ENCODE assay signal across 9 mouse cellular contexts in genomic region chr8:122739102-122739725, GRCm38 (mm10). TPM values are rescaled to one million over a fixed set of nuclear protein-coding genes. Genes with fewer than 3 reads are reported as not detected.
DNase-seq lines count a peak whose midpoint lies in the region; ATAC-seq and TF ChIP-seq lines count a peak whose summit lies in the region.
"Had no signal": no experiment of that assay in that cellular context is flagged by ENCODE, and none has a peak within 500 bp of the region (broad histone marks: within the 10 kb centered on the region; RNA-seq: fewer than 3 reads in every experiment).

No protein-coding gene starts in this region.

- no peaks in the 10 kb centered on the region for H3K36me3 ChIP-seq in hindbrain, embryonic 16.5 days (ENCODE audit: control insufficient read depth, insufficient read depth, low read length)
- no peaks in the 10 kb centered on the region for H3K36me3 ChIP-seq in stomach, postnatal 0 days (ENCODE audit: control insufficient read depth, insufficient read depth, low read length)
- H3K36me3 ChIP-seq: midbrain, embryonic 12.5 days had no signal

- H3K27me3 ChIP-seq in hindbrain, embryonic 16.5 days (replicated peaks; ENCODE audit: control insufficient read depth, insufficient read depth, low read length), result no peaks in the 10 kb centered on the region
- H3K27me3 ChIP-seq in stomach, postnatal 0 days (ENCODE audit: control insufficient read depth, insufficient read depth, low read length), result no peaks in the 10 kb centered on the region

- H3K9me3 ChIP-seq in hindbrain, embryonic 16.5 days (ENCODE audit: control insufficient read depth, low read length), result no peaks in the 10 kb centered on the region
- H3K9me3 ChIP-seq in stomach, postnatal 0 days (ENCODE audit: control insufficient read depth, low read length), result no peaks in the 10 kb centered on the region
- H3K9me3 ChIP-seq: midbrain, embryonic 12.5 days had no signal

- peak overlapping the region; percentile 40 for H3K27ac ChIP-seq in hindbrain, embryonic 16.5 days (ENCODE audit: low read depth, low read length)
- no peak overlapping the region for H3K27ac ChIP-seq in stomach, postnatal 0 days (replicated peaks)

- peak; percentile 56 to 67 for DNase-seq in kidney, postnatal 4 days
- no peak for DNase-seq in kidney, adult 11 months
- DNase-seq in cerebellum, postnatal 14 days, result peak; percentile 59 to 72
- DNase-seq in retina, postnatal 1 day, result peak; percentile 60
- no peak for DNase-seq in gastrocnemius, adult 18-20 months (ENCODE audit: low spot score)
- no peak for DNase-seq in right cerebral cortex, adult 2 months (ENCODE audit: low spot score in 2 of 2)
- DNase-seq in stomach, postnatal 0 days (ENCODE audit: low spot score), result no peak

- H3K4me3 ChIP-seq in hindbrain, embryonic 16.5 days (ENCODE audit: low read length), result no peak overlapping the region
- H3K4me3 ChIP-seq in stomach, postnatal 0 days (ENCODE audit: low read depth, low read length), result no peak overlapping the region
- H3K4me3 ChIP-seq: midbrain, embryonic 12.5 days had no signal

- peaks cover 61% of the 10 kb centered on the region for H3K4me1 ChIP-seq in hindbrain, embryonic 16.5 days (ENCODE audit: control insufficient read depth, insufficient read depth, low read depth, low read length)
- no peaks in the 10 kb centered on the region for H3K4me1 ChIP-seq in stomach, postnatal 0 days (replicated peaks; ENCODE audit: control insufficient read depth, insufficient read depth)

- ATAC-seq in hindbrain, embryonic 16.5 days, result no peak
- ATAC-seq in stomach, postnatal 0 days (ENCODE audit: low FRiP score, low TSS enrichment), result no peak

- 17% methylated on average over 11 of the region's 11 CpGs for WGBS in hindbrain, embryonic 16.5 days
- WGBS in stomach, postnatal 0 days, result 17% methylated on average over 11 of the region's 11 CpGs

- 0 out of 2 replicates have a peak overlapping the region, but pooled peaks have one; percentile 7 for H3K4me2 ChIP-seq in hindbrain, embryonic 16.5 days (ENCODE audit: low read length)
- H3K4me2 ChIP-seq in stomach, postnatal 0 days (replicated peaks; ENCODE audit: low read depth), result no peak overlapping the region
- H3K4me2 ChIP-seq: midbrain, embryonic 12.5 days had no signal

- H3K9ac ChIP-seq in hindbrain, embryonic 16.5 days (ENCODE audit: low read depth, low read length), result peak overlapping the region; percentile 54
- H3K9ac ChIP-seq in stomach, postnatal 0 days (ENCODE audit: low read length), result no peak overlapping the region
- H3K9ac ChIP-seq: midbrain, embryonic 12.5 days had no signal

- TF ChIP-seq EP300 in stomach, postnatal 0 days (optimal IDR thresholded peaks at IDR 0.05), result no peak

- no peak for TF ChIP-seq CTCF in stomach, postnatal 0 days (IDR thresholded peaks at IDR 0.05; ENCODE audit: low read depth)

RNA-seq across cellular contexts. Expression of gene Acsf3, which starts 36.1 kb away (rescaled TPM):
- polyA plus RNA-seq in hindbrain, embryonic 16.5 days (2015; fragmentation: Nextera tagmentation; extraction: Ambion mirVana), result 17.8 and 19.3 TPM in 2 replicates
- total RNA-seq in gastrocnemius, adult 18-20 months (2021), result 10 to 100 TPM; 12.4 to 12.9 TPM
- polyA plus RNA-seq in stomach, postnatal 0 days (2015; fragmentation: Nextera tagmentation; extraction: Ambion mirVana), result 14.7 and 15.4 TPM in 2 replicates

RNA-seq across cellular contexts. Expression of gene Cbfa2t3, which starts 40.3 kb away (rescaled TPM):
- 12.6 and 18.3 TPM in 2 replicates for polyA plus RNA-seq in hindbrain, embryonic 16.5 days (2015; fragmentation: Nextera tagmentation; extraction: Ambion mirVana)
- total RNA-seq in gastrocnemius, adult 18-20 months (2021), result 10 to 100 TPM; 16.1 to 25.9 TPM
- polyA plus RNA-seq in stomach, postnatal 0 days (2015; fragmentation: Nextera tagmentation; extraction: Ambion mirVana), result 1.8 and 2.4 TPM in 2 replicates

Comparison
In these comparisons a context has a peak if more than half of its experiments do, and no peak if none do; other contexts are left out.
1. DNase-seq: peak in kidney, postnatal 4 days (2 of 2), cerebellum, postnatal 14 days (2 of 2) and retina, postnatal 1 day (single experiment); none in kidney, adult 11 months (single experiment), gastrocnemius, adult 18-20 months (single experiment), right cerebral cortex, adult 2 months (0 of 2) and stomach, postnatal 0 days (single experiment).